Mouse (Mus musculus) neural tube, embryonic 12.5 days (tissue): ENCODE measurements around the gene Slc38a3. TPM values are rescaled to one million over a fixed set of nuclear protein-coding genes. Genes with fewer than 3 reads are reported as not detected.
A peak's percentile ranks its signal among the peaks of the same experiment; 100 is the strongest.

Experiments used
- ATAC-seq: fragments of 200-750 bp; cut with Nextera tagmentation; 2 replicates; pipeline ENCODE4 v1.8.0; 2017; ENCODE audit warnings: low read depth, mild to moderate bottlenecking, moderate TSS enrichment, moderate library complexity; ENCODE audit not compliant: low FRiP score
- H3K27ac ChIP-seq: fragments of 300-500 bp; sonication (generic); 2 replicates; pipeline ENCODE4 v1.5.1; 2016
- H3K27me3 ChIP-seq: fragments of 300-500 bp; sonication (generic); replicated peaks from 2 replicates; pipeline ENCODE4 v1.6.1; 2016; ENCODE audit warnings: mild to moderate bottlenecking
- H3K36me3 ChIP-seq: fragments of 300-500 bp; sonication (generic); 2 replicates; pipeline ENCODE4 v1.6.1; 2016; ENCODE audit warnings: mild to moderate bottlenecking
- H3K4me1 ChIP-seq: fragments of 300-500 bp; sonication (generic); 2 replicates; pipeline ENCODE4 v1.6.1; 2016
- H3K4me2 ChIP-seq: fragments of 300-500 bp; sonication (generic); replicated peaks from 2 replicates; pipeline ENCODE4 v1.6.1; 2016; ENCODE audit warnings: mild to moderate bottlenecking
- H3K4me3 ChIP-seq: fragments of 300-500 bp; sonication (generic); 2 replicates; pipeline ENCODE4 v1.5.1; 2016
- H3K9ac ChIP-seq: fragments of 300-500 bp; sonication (generic); 2 replicates; pipeline ENCODE4 v1.6.1; 2016; ENCODE audit warnings: mild to moderate bottlenecking
- H3K9me3 ChIP-seq: fragments of 300-500 bp; sonication (generic); 2 replicates; pipeline ENCODE4 v1.6.1; 2016; ENCODE audit warnings: mild to moderate bottlenecking
- WGBS: fragments of 180-500 bp; shearing (Covaris S2); methylation state at CpG from one replicate; pipeline ENCODE4 v1.1.7; 2016; 5-methylcytosine and 5-hydroxymethylcytosine counted together
- polyA plus RNA-seq: library from polyadenylated mRNA; unstranded; fragments of >200 nt; fragmentation: Nextera tagmentation; extraction: Ambion mirVana; gene quantifications from 2 replicates; pipeline ENCODE4 v1.2.1, GENCODE M21; 2016

Gene Slc38a3
- polyA plus RNA-seq, 1 experiment from 2014 or later = 14.1 TPM

GRCm38 (mm10) chr9:107643544-107644214 lies 25.7 kb downstream of the Slc38a3 start:
- peaks cover 9% of the 10 kb centered on the region; the same call in 1 of the 2 replicates for H3K4me1 ChIP-seq
- H3K9ac ChIP-seq = no peak overlapping the region
- 92% methylated on average over 13 of the region's 13 CpGs for WGBS
- no peak overlapping the region for H3K4me3 ChIP-seq
- no peak overlapping the region for H3K27ac ChIP-seq
- H3K9me3 ChIP-seq = no peaks in the 10 kb centered on the region
- no peak for ATAC-seq
- H3K27me3 ChIP-seq = no peaks in the 10 kb centered on the region
- no peak overlapping the region for H3K4me2 ChIP-seq
- no peaks in the 10 kb centered on the region for H3K36me3 ChIP-seq

DNA sequence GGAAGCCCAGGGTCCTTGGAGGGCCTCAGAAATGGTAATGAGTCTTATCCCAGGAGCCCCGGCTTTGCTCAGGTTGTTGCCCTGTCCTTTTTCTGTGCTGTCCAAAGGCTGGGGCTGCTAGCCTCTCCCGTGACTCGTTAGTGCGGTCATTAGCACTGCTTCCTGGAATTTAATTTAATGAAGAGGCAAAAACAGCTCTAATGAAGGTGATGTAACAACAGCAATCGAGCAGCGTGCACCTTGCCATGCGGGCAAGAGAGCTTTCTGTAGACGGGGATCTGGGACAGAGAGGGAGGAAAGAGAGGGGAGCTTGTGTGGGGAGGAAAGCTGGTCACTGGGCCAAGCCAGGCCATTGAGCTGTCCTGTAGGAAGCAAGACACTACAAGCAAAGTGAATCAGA lies 27.7 kb downstream of the Slc38a3 start:
- Histone ChIP-seq H3K4me2 (no peak overlapping the region), H3K27ac (0 out of 2 replicates have a peak overlapping the region, but pooled peaks have one; percentile 2), H3K36me3 (no peaks in the 10 kb centered on the region), H3K9me3 (no peaks in the 10 kb centered on the region), H3K4me3 (no peak overlapping the region), H3K27me3 (no peaks in the 10 kb centered on the region), H3K4me1 (peaks cover 20% of the 10 kb centered on the region), H3K9ac (no peak overlapping the region)
- ATAC-seq = no peak
- 25% methylated on average over 8 of the region's 8 CpGs for WGBS

- H3K27ac ChIP-seq = no peak overlapping the region
- H3K4me3 ChIP-seq = no peak overlapping the region
- 46% methylated on average over 8 of the region's 8 CpGs for WGBS
- H3K36me3 ChIP-seq = no peaks in the 10 kb centered on the region
- no peaks in the 10 kb centered on the region for H3K9me3 ChIP-seq
- H3K4me2 ChIP-seq = no peak overlapping the region
- peaks cover 29% of the 10 kb centered on the region for H3K4me1 ChIP-seq
- no peak for ATAC-seq
- no peak overlapping the region for H3K9ac ChIP-seq
- H3K27me3 ChIP-seq = no peaks in the 10 kb centered on the region
Observed at GRCm38 (mm10) chr9:107640257-107640772, 29.0 kb downstream of the Slc38a3 start.

DNA sequence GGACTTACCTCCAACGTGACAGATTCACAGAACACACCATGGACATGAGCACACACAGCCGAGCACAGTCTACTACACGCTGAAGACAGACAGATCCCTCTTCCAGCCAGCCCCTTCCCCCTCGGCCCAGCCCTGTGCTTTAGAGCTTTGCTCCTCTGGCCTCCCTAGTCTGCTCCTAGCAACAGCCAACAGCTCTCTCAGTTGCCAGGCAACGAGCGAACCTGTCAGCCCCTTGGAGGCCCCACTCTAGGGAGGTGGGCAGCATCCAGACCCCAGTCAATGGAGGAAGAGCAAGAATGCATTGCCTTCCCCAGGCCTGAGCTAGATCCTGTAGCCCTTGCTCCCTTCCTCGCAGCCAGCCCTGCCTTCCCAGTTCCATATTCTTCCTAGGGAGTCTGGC lies 32.3 kb downstream of the Slc38a3 start:
- H3K4me3 ChIP-seq = no peak overlapping the region
- no peaks in the 10 kb centered on the region for H3K27me3 ChIP-seq
- no peak overlapping the region for H3K9ac ChIP-seq
- H3K36me3 ChIP-seq = no peaks in the 10 kb centered on the region
- H3K27ac ChIP-seq = peak overlapping the region; percentile 57
- no peaks in the 10 kb centered on the region for H3K9me3 ChIP-seq
- 9% methylated on average over 7 of the region's 7 CpGs for WGBS
- ATAC-seq = peak; percentile 60
- peak overlapping the region; percentile 43 for H3K4me2 ChIP-seq
- H3K4me1 ChIP-seq = peaks cover 50% of the 10 kb centered on the region

- peak within 1 kb of the TSS; percentile 96 for H3K27ac ChIP-seq
- peak; percentile 85 for ATAC-seq
- no peaks in the 10 kb centered on the region for H3K9me3 ChIP-seq
Observed at GRCm38 (mm10) chr9:107635279-107636028, 33.9 kb downstream of the Slc38a3 start, which contains the start of gene Gnai2. Gnai2 (minus strand) TSS chr9:107635367.

DNA sequence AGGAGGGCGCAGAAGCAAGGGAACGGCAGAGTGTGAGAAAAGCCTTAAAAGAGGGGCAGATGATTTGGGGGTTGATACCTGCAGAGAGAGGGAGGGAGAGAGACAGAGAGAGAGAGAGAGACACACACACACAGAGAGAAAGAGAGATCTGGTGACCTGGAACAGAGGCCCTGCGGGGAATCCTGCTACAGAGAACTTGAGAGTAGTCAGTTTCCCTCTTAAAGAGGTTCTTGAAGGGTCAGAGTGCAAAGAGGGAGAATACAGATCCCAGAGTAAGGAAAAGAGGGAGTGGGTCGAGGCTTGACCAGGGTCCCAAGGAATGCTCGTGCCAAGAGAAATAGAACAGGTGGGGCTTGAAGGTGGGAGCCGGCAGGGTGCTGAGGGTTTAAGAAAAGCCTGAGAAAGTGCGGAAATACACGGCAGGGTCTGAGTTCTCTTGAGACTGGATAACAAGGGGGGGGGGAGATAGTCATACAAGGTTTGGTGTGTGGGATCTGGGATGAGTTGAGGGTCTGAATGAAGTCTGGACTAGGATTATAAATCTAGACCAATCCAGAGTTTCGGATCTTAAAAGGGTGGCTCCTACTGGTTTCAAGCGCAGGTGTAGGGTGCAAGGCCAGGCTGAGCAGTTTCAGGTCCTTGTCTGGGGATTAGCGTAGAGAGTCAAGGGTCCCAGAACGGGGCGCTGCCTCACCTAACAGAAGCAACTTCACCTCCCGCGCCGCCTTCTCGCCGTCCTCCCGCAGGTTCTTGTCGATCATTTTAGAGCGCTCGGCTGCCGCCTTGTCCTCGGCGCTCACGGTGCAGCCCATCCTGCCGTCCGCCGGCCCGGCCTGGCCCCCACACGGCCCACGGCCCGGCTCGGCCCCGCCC lies 34.7 kb downstream of the Slc38a3 start:
- under 1% methylated on average over 35 of the region's 35 CpGs for WGBS

More at GRCm38 (mm10) chr9:107635279-107636028, 33.9 kb downstream of the Slc38a3 start, which contains the start of gene Gnai2:
- peak within 1 kb of the TSS; percentile 90 for H3K4me3 ChIP-seq
- peak within 1 kb of the TSS; percentile 99 for H3K4me2 ChIP-seq
- peak within 1 kb of the TSS; percentile 93 for H3K9ac ChIP-seq
- H3K4me1 ChIP-seq = peaks cover 66% of the 10 kb centered on the region
- WGBS = 2% methylated on average over 38 of the region's 38 CpGs
- H3K27me3 ChIP-seq = no peaks in the 10 kb centered on the region
- no peaks in the 10 kb centered on the region for H3K36me3 ChIP-seq

DNA sequence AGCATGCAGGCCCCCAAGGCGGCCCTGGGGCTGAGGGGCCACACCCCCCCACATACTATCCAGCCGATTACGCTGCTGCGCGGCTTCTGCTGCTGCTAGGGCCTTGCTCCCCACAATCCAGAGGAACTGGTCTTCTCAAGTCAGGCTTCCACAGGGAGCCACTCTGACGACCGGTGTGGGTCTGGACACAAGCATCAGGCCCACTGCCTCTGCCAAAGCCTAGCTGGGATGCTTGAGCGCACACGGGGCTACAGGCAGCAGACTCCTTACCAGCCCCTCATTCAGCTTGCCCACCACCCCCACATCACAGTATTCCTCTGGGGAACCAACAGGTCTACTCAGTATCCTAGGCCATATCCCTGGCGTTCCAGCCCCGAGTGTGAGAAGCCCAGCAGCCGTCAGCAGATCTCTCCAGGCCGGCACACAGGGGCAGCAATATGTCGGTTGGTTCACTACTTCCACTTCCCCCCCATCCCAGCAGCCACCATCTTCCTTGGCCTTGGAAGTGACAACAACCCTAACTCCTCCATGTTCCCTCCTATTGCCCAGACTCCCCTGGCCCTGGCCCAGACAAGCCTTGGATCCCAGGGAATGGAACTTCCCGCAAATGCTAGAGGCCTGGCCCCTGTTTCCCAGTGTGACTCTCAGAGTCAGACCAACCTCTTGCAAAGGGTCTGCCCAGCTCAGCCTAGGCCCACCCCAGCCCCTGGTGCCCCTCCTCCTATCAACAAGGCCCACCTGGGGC lies 35.5 kb downstream of the Slc38a3 start:
- Histone ChIP-seq H3K27ac (peak overlapping the region; percentile 96), H3K27me3 (no peaks in the 10 kb centered on the region), H3K36me3 (peaks cover 2% of the 10 kb centered on the region; the same call in 1 of the 2 replicates), H3K9me3 (no peaks in the 10 kb centered on the region), H3K4me2 (peak overlapping the region; percentile 99), H3K4me3 (peak overlapping the region; percentile 90), H3K4me1 (peaks cover 82% of the 10 kb centered on the region), H3K9ac (peak overlapping the region; percentile 93)
- 1% methylated on average over 15 of the region's 15 CpGs for WGBS
- ATAC-seq = no peak

More for the DNA sequence above, 34.7 kb downstream of the Slc38a3 start:
- H3K4me2 ChIP-seq = peak overlapping the region; percentile 99
- no peak for ATAC-seq
- peak overlapping the region; percentile 96 for H3K27ac ChIP-seq
- H3K4me1 ChIP-seq = peaks cover 74% of the 10 kb centered on the region
- no peaks in the 10 kb centered on the region for H3K9me3 ChIP-seq
- H3K9ac ChIP-seq = peak overlapping the region; percentile 93
- no peaks in the 10 kb centered on the region for H3K27me3 ChIP-seq
- H3K36me3 ChIP-seq = no peaks in the 10 kb centered on the region
- H3K4me3 ChIP-seq = peak overlapping the region; percentile 90

- H3K4me3 ChIP-seq = peak overlapping the region; percentile 90
- peak overlapping the region; percentile 93 for H3K9ac ChIP-seq
- H3K27me3 ChIP-seq = no peaks in the 10 kb centered on the region
- peaks cover 6% of the 10 kb centered on the region; the same call in 1 of the 2 replicates for H3K36me3 ChIP-seq
- peak overlapping the region; percentile 99 for H3K4me2 ChIP-seq
- ATAC-seq = no peak
- no peaks in the 10 kb centered on the region for H3K9me3 ChIP-seq
- H3K27ac ChIP-seq = peak overlapping the region; percentile 96
- H3K4me1 ChIP-seq = peaks cover 89% of the 10 kb centered on the region
- 1% methylated on average over 33 of the region's 33 CpGs for WGBS
Observed at GRCm38 (mm10) chr9:107633091-107633660, 36.2 kb downstream of the Slc38a3 start.

GRCm38 (mm10) chr9:107632478-107632877 lies 36.9 kb downstream of the Slc38a3 start:
- ATAC-seq = no peak
- Histone ChIP-seq H3K9me3 (no peaks in the 10 kb centered on the region), H3K36me3 (peaks cover 6% of the 10 kb centered on the region; the same call in 1 of the 2 replicates), H3K4me3 (peak overlapping the region; percentile 90), H3K27me3 (no peaks in the 10 kb centered on the region), H3K4me2 (peak overlapping the region; percentile 99), H3K27ac (peak overlapping the region; percentile 96), H3K9ac (peak overlapping the region; percentile 93), H3K4me1 (peaks cover 94% of the 10 kb centered on the region)
- 43% methylated on average over 6 of the region's 6 CpGs for WGBS

DNA sequence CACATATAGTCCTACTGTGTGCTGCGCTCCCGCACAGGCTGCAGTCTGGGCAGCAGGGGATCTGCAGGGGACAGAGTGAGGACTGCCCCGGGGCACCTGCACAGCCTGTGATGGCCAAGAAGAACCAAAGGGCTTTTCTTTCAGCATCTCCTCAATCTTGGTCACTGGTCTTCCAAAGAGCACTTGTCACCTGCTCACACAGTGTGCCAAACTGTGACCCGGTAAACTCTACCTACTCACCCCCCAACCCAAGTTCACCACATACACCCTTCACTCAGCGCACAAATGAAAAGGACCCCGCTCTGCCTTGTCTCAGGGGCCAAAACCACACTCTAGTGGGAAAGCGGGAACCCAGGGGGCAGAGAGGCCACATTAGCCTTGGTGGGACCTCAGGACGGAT lies 37.5 kb downstream of the Slc38a3 start:
- Histone ChIP-seq H3K4me1 (peaks cover 94% of the 10 kb centered on the region), H3K27me3 (no peaks in the 10 kb centered on the region), H3K36me3 (peaks cover 6% of the 10 kb centered on the region; the same call in 1 of the 2 replicates), H3K9me3 (no peaks in the 10 kb centered on the region), H3K4me3 (peak overlapping the region; percentile 90; the same call in 1 of the 2 replicates), H3K4me2 (peak overlapping the region; percentile 99), H3K27ac (peak overlapping the region; percentile 96), H3K9ac (peak overlapping the region; percentile 93)
- no peak for ATAC-seq
- WGBS = 70% methylated on average over 8 of the region's 8 CpGs
